Mouse (Mus musculus): ENCODE results near the gene Srgap3.
"Not testable (repeated sequence)": the region's sequence is repeated elsewhere in the genome, so short reads cannot be mapped to it uniquely, and the experiment has no call there.

Gene Srgap3

GRCm38 (mm10) chr6:112752007-112752406, 195.1 kb downstream of the Srgap3 start:
- DNase-seq (ENCODE audit: inconsistent ontology term) = no peak

DNA sequence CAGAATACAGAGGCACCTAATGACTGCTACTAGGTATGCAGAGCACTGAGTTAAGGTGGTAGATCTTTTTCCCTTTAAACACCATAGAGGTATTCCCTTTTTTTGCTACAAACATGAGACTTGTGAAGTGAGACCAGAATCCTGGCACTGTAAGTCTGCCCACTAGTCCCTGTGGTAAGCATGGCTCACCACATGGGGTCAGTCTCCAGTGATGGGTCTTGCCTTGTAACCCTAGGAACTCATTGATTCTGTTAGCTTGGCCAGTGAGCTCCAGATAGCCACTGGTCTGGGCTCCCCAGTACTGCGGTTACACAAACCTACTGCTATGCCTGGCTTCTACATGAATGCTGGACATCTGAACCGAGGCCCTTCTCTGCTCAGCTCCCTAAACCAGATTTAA, 204.8 kb downstream of the Srgap3 start:
- no peak for DNase-seq (ENCODE audit: inconsistent ontology term)

- no peak for DNase-seq (ENCODE audit: inconsistent ontology term)
These were observed 205.3 kb downstream of the Srgap3 start for GRCm38 (mm10) chr6:112741766-112742165.

DNA sequence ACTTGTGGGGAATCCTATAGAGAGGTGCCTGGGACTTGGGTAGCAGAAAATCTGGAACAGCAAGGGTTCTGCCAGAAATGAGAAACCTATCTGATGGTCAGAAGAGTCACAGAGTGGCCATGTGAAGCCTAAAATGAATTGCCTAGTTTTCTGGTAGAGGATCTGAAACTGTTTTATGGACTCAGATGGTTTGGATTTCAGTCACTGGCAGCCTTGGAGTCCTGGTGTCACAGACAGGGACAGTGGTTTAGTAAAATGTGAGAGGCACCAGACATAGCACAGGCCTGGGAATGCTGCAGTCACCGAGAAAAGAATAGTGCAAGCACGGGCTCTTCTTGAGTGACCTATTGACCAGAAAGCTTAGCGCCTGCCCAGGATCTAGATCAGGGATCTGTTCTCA, 207.4 kb downstream of the Srgap3 start:
- no peak for DNase-seq (ENCODE audit: inconsistent ontology term)

GRCm38 (mm10) chr6:112738924-112739323, 208.1 kb downstream of the Srgap3 start:
- DNase-seq (ENCODE audit: inconsistent ontology term) = no peak

GRCm38 (mm10) chr6:112736471-112736870, 210.6 kb downstream of the Srgap3 start:
- no peak for DNase-seq (ENCODE audit: inconsistent ontology term)

GRCm38 (mm10) chr6:112735054-112735453, 212.0 kb downstream of the Srgap3 start:
- DNase-seq (ENCODE audit: inconsistent ontology term) = no peak

GRCm38 (mm10) chr6:112733942-112734341, 213.1 kb downstream of the Srgap3 start:
- no peak for DNase-seq (ENCODE audit: inconsistent ontology term)

GRCm38 (mm10) chr6:112732434-112732833, 214.6 kb downstream of the Srgap3 start:
- DNase-seq (ENCODE audit: inconsistent ontology term) = no peak

GRCm38 (mm10) chr6:112731386-112731785, 215.7 kb downstream of the Srgap3 start:
- DNase-seq (ENCODE audit: inconsistent ontology term) = no peak

DNA sequence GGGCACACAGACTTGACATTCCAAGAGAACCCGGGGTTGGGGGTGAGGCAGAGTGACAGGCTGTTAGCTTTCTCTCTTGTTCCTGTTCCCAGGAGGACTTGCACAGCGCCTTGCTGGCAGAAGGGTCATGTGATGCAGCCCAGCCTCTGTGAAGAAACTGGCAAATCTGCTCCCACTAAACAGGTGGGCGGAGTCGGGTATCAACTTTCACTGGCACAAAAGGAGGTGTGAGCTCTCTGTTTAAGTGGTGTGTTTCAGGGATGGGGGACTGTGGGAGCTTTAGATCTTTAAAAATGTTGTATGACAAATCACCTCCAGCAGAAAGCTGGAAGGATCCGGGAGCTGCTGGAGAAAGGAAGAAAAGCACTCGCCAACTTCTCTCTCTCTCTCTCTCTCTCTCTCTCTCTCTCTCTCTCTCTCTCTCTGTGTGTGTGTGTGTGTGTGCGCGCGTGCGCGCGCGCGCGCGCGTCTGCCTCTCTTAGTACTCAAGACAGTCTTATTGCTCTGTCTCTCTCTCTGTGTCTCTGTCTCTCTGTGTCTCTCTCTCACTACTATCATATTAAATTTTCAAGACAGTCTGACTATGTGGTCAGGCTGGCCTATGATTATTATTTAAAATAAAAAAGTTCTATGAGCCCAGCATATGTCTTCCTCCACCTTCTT, 218.2 kb downstream of the Srgap3 start:
- DNase-seq (ENCODE audit: inconsistent ontology term) = peak; percentile 64

GRCm38 (mm10) chr6:112725468-112725867, 221.6 kb downstream of the Srgap3 start:
- DNase-seq (ENCODE audit: inconsistent ontology term) = no peak

DNA sequence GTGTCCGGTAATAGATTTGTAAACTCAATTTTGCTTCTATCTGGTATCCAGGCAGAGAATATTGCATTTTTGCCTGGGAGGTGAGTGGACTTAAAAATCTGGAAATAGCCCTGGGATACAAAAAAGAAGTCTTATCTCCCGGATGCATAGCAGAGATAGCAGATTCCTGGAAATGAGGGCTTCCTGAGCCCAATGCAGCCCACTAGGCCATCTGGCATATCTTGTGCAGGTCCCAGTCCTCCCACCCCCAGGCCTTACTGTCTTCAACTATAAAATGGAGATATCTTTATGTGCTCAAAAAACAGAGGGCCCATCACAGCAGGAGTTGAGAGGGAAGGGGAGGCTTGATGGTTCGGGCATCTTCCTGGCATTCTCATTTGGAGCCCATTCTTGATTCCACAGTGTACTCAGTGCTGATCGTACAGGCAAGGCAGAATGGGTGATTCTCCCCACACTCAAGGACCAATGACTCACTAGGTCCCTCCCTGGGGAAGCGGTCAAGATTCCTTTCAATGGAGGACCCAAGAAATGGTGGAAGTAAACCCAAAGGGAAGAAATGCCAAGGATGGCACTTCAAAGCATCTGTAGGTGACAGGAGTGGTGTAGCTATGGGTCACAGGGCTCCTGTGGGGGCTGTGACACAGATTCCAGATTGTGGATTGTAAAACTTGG, 226.5 kb downstream of the Srgap3 start:
- no peak for DNase-seq (ENCODE audit: inconsistent ontology term)

DNA sequence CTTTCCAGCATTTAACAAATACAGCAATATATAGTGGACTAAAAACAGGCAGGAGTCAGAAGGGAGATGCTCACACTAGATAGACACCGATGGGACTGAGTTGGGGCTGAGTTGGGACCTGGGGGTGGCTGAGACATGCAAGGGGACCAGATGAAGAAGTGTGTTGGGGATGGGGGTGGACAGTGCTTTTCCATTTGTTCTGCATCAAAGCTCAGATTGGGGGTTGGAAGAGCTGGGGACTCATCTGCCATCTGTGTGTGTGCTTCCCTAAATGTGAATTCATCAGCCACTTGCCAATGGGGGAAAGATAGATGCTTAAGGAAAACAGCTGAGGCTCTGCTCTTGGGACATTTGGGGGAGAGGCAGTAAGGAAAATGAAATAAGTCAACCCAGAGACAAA, 227.1 kb downstream of the Srgap3 start:
- DNase-seq (ENCODE audit: inconsistent ontology term) = no peak

GRCm38 (mm10) chr6:112717168-112717567, 229.9 kb downstream of the Srgap3 start:
- peak; percentile 29 for DNase-seq (ENCODE audit: inconsistent ontology term)

DNA sequence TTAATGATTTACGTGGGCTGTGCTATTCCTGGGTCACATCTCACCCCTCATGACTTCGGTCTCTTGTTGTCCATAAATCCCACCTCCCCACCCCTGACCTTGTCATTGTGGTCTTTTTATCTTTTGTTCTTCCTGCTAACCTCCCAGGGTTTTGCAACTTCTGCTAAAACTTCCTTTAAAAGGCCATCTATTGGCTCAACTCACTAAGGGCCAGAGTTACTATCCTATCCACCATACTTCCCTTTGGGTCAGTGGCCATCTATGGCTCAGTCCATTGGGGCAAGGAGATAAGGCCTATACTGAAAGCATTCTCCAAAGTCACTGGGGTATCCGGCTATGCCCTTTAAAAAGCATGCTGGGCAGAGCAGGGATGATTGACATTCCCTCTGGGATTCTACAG, 233.1 kb downstream of the Srgap3 start:
- DNase-seq (ENCODE audit: inconsistent ontology term) = no peak

- DNase-seq (ENCODE audit: inconsistent ontology term) = not testable (repeated sequence)
These were observed 244.8 kb downstream of the Srgap3 start for GRCm38 (mm10) chr6:112702296-112702695.

GRCm38 (mm10) chr6:112700392-112700791, 246.7 kb downstream of the Srgap3 start:
- DNase-seq (ENCODE audit: inconsistent ontology term) = peak; percentile 18

- no peak for DNase-seq (ENCODE audit: inconsistent ontology term)
These were observed 248.0 kb downstream of the Srgap3 start for GRCm38 (mm10) chr6:112699115-112699514.

DNA sequence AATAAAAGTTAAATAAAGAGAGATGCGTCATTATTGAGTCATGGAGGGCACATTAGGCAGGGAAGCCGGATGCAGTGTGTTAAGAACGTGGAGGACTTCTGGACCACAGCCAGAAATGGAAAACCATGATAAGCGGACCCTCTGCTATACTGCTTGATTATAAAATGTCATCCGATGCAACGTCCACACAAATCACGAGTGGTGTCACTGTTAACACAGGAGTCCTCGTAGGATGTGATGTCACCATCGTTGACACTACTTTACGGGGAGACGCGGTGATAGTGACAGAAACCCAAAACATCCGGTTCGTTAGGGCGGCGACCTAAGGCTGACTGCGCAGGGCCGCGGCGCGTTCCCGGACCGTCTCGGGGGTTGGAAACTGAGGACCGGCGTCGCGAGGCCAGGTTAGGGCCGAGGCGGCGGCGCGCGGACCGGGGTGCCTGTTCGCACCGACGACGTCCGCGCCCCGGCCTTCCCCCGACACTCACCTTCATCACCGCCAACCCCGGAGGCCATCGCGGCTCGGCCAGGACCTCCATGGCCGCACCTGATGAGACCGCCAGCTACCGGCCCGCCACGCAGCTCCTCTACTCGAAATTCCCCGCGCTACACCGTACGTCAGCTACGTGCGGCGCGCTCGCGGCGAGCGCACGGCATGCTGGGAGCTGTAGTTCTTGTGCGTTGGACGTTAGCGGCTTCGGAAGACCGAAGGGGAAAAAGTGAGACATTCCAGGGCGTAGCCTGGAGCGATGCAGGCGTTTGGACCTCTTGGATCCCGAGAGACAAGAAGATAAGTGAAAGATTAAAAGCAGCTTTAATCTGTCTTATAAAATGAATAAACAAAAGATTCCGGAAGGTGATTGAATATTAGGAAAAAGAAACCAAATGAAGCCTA, 250.8 kb downstream of the Srgap3 start, which contains the start of gene Rad18:
Gene Rad18, minus strand, starts transcription at position 631 of the 895 bp plus-strand sequence.
- peak; percentile 90 for DNase-seq (ENCODE audit: inconsistent ontology term)

- no peak for DNase-seq (ENCODE audit: inconsistent ontology term)
These were observed 252.6 kb downstream of the Srgap3 start for GRCm38 (mm10) chr6:112694492-112694891.

DNA sequence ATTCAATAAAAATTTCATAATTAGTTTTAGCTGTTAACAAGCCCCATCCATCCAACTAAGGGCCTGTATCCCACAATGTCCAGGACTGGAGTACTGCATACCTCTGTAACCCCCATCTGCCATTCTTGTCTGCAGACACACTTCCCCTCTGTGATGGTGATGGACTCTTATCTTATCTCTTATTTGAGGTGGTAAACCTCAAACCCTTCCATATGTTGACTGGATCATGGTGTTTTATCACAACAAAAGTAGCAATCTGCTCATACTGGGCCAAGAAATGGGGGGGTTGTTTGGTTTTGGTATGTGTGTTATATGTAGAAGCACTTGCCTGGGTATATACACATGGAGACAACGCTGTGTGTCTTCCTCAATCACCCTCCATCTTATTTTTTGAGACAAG, 255.5 kb downstream of the Srgap3 start:
- no peak for DNase-seq (ENCODE audit: inconsistent ontology term)

Measured in Muller cell, postnatal 12 days (primary cell).